Mouse (Mus musculus): ENCODE results near the gene Grin2b.

Gene Grin2b

GRCm38 (mm10) chr6:136100241-136100640, 73.1 kb downstream of the Grin2b start:
- no peak for DNase-seq (ENCODE audit: low read depth)

- DNase-seq (ENCODE audit: low read depth) = no peak
Measured at GRCm38 (mm10) chr6:136096269-136096668, 77.0 kb downstream of the Grin2b start.

- no peak for DNase-seq (ENCODE audit: low read depth)
Measured at GRCm38 (mm10) chr6:136079991-136080734, 93.1 kb downstream of the Grin2b start.

GRCm38 (mm10) chr6:136072326-136073054, 100.8 kb downstream of the Grin2b start:
- no peak for DNase-seq (ENCODE audit: low read depth)

GRCm38 (mm10) chr6:136070101-136070500, 103.2 kb downstream of the Grin2b start:
- no peak for DNase-seq (ENCODE audit: low read depth)

DNA sequence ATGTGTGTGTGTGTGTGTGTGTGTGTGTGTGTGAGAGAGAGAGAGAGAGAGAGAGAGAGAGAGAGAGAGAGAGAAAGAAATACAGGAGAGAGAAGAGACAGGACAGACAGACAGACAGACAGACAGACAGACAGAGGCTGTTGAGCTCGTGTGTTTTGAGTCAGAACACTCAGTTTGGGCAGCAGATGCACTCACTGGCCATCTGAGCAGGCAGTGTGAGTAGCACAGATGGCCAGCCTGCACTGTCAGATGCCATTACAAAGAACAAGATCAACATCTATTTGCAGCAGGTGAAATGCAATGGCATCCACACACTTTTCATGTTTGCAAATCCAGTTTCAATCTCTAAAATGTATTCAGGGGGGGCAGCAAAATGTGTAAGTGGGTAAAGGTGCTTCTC, 120.0 kb downstream of the Grin2b start:
- DNase-seq (ENCODE audit: low read depth) = no peak

- no peak for DNase-seq (ENCODE audit: low read depth)
Measured at GRCm38 (mm10) chr6:136050346-136050745, 123.0 kb downstream of the Grin2b start.

DNA sequence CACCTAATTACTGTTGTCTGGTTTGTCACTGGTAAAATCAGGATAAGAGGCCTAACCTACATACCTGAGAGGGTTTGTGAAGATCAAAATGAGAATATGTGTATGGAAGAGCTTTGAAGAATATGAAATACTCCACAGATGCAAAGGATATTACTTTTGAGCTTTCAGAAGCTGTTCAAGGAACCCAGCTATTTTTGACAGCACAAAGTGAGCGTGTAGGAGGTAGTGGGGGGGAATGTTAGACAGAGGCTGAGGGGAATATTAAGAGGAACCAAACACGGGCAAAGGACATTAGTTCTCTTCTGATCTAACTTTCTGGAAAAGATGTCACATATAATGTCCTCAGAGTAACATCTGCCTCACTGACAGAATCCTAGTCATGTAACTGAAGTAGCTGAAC, 125.2 kb downstream of the Grin2b start:
- DNase-seq (ENCODE audit: low read depth) = no peak

- no peak for DNase-seq (ENCODE audit: low read depth)
Measured at GRCm38 (mm10) chr6:136046091-136046490, 127.2 kb downstream of the Grin2b start.

- no peak for DNase-seq (ENCODE audit: low read depth)
Measured at GRCm38 (mm10) chr6:136044461-136044860, 128.8 kb downstream of the Grin2b start.

DNA sequence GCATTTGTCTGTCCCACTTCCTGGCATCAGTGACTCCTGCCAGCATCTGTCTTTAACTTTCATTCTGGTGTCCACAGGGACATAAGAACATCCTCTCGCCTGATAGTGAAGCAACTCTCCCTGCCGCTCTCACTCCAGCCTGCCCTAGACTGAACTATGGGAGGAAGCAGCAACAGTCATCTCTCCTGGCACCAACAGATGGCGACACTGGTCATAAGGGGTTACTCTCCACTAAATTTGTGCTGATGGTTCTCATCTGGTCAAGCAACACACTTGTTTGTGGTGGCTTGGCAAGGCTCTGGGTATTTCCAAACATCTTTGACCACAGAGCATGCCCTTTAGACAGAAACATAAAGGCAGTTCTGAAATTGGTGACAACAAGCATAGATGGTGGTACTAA, 130.9 kb downstream of the Grin2b start:
- DNase-seq (ENCODE audit: low read depth) = no peak

DNA sequence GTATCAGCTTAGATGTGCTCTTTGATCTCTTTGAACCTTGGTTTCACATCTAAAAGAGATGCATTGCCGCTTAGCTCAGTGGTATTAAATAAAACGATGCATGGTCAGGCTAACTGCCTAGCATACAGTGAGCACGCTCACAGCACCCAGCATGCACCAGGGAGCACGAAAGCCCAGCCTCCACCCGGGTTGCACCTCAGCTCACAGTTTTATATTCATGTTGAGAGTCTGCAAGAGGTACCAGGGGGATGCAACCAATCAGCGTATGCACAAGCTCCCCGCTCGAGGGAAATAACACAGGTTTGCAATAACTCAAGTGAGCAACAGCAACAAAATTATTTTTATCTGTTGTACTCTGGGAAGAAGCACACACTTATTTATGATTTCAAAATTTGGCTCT, 131.5 kb downstream of the Grin2b start:
- DNase-seq (ENCODE audit: low read depth) = no peak

DNA sequence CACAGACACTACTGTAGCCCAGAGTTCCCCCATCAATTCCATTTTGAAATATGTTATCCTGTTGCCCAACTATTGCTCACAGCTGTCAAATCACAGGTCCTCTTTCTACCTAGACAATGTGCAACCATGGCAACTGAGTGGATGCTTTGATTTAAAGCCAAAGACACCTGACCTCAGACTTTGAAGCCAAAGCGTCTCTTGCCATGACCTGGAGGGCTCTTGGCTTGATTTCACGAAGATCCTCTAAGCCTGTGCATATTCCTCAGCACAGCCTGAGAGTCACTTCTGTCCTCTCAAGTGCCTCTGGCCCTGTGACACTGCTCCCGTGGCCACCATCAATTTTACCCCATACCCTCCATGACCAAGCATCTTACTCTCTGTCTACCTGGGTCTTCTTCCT, 132.4 kb downstream of the Grin2b start:
- no peak for DNase-seq (ENCODE audit: low read depth)

DNA sequence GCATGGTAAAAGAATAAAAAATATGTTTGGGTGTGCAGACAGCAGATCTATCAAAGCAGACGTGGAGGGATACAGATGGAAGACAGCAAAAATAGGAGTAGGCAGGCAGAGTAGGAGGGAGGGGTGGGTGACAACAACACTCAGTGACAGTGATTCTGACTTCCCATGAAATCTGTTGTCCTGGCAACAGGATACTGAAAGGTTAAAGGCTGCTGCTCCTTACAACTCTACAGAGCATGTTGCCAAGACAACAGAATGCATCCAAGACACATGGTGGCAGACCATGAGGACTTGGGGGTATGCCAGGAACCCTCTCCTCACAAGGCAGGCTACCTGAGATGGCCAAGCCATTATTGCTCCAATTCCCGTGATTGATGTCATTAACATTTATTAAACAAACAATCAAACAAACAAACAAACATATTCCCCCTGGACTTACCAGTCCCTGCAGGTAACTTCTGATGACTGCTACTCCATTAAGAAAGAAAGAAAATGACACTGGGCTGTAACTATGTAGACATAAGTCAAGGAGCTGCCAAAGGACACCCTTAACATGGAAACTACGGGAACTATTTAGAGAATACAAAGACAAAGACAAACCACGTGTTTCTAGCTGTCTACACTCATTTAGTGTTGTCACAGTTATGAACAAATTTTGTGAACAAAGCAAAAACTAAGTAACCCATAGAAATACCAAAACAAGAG, 143.9 kb downstream of the Grin2b start:
- no peak for DNase-seq (ENCODE audit: low read depth)

DNA sequence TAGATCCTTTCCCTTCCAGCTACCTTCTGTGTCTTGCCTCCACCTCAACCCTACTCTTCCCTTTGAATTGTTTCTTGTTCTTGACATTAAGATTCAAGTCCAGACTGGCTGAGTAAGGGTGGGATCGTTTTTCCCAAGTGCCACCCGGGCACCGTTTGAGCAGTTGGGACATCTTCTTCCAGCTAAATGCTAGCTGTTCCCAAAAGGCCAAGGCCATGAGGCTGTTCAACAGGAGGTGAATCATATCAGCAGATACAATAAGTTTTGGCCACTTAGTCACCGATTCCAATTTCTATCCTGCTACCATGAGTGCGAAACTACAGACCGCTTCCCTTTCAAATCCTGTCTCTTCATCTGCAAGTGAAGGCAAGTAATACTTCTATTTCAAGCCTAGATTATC, 146.4 kb downstream of the Grin2b start:
- no peak for DNase-seq (ENCODE audit: low read depth)

DNA sequence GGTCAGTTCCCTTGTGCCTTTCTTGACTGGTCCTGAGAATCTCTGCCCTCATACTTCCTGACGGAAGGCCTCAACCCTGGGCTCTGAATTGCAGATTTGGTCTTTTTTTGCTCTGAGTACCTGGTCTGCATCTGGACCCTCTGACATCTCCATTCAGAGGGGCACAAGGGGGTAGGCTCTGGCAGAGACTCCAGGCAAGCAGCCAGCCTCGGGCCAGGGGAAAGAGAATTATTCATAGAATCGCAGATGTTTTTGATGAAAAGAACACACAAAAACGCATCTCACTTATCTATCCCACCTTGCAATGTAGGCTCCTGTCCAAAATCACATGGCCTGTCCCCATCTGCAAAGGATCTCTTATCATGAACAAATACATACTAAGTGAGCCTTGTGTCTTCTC, 147.5 kb downstream of the Grin2b start:
- DNase-seq (ENCODE audit: low read depth) = no peak

DNA sequence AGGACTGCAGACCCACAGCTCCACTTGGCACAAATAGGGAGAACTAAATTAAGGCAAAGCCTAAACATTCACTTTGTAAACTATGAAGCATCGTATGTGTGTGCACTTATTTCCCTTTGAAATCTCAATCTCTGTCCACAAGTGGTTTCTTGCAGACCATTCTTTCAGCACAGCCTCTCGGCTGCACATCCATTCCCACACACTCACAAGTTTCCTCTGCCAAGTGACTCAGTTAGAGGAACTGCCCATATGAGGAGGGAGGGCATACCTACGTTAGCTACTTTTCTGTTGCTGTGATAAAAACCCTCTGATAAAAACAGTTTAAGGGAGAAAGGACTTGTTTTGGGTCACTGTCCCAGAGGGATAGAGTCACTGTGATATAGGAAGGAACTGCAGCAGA, 152.9 kb downstream of the Grin2b start:
- DNase-seq (ENCODE audit: low read depth) = no peak

DNA sequence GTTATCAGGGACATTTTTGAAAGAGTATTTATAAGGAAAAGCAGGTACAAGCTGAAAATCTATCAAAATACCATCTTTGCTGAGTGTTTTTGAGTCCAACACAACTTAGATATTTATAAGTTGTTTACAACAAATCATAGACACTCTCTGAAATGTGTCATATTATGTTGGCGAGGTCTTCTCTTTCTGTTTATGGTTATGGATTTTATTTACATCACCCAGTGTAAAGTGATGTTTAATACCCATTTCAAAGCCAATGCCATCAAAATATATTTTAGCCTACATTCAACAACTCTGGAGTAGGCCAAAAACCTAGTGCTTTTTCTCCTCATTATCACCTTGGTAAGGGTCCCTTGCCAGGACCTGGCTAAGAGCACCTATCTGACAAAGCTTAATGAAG, 154.3 kb downstream of the Grin2b start:
- no peak for DNase-seq (ENCODE audit: low read depth)

DNA sequence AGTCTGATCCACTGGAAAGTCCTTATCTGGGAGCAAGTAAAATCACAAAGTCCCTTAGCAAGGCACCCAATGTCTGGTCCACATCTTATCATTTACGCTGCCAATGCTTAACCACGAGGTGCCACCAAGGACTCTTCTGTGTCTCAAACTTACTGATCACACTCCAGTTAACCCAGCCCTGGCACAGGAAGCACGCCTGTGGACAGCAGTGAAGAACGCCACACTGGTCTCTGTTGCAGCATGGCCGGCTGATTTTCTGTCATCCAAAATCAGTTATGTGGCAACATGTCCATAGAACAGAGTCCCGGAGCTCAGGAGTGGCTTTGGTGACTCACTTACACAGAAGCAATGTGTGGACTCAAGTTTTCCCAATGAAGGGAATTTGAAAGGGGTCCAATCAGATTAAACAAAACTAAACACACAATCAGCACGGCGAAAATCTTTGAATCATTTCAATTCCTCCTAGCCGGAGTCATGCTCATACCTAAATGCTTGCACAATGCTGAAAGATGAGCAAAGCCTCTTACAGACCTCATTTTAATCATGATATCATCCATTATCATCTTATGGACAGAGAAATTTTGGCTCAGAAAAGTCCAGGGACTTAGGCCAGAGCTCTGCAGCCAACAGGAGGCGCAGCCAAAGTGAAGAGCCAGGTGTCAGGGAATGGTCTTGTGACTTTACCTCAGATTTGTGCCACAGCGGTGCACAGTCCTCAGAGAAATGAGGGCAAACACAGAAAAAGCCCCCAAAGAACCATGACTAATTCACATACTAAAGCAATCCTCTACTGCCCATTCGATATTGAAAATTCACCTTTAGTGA, 159.5 kb downstream of the Grin2b start:
- DNase-seq (ENCODE audit: low read depth) = no peak

GRCm38 (mm10) chr6:136011533-136011932, 161.8 kb downstream of the Grin2b start:
- no peak for DNase-seq (ENCODE audit: low read depth)

GRCm38 (mm10) chr6:136011038-136011311, 162.3 kb downstream of the Grin2b start:
- no peak for DNase-seq (ENCODE audit: low read depth)

- DNase-seq (ENCODE audit: low read depth) = no peak
Measured at GRCm38 (mm10) chr6:136010290-136011037, 162.8 kb downstream of the Grin2b start.

All from fibroblast of lung, adult 2 months (primary cell).